Mouse (Mus musculus): Measurements from ENCODE around the gene Mpv17l. TPM values are rescaled to one million over a fixed set of nuclear protein-coding genes. Genes with fewer than 3 reads are reported as not detected.

Gene Mpv17l
- polyA plus RNA-seq, 1 experiment from 2014 or later, result 4.6 TPM

DNA sequence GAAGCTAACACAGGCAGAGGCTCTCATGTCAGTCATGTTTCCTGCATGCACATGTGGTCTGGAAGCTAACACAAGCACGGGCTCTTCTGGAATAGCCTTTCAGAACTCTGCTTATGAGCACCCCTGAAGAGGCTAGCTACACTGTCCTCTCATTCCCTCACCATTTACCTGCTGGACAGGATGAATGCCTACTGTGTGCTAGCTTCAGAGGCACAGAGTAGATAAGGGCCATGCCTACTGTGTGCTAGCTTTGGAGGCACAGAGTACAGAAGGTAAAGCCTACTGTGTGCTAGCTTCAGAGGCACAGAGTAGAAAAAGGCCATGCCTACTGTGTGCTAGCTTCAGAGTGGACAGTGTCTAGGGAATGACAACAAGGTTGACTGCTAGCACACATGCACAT lies 91.5 kb downstream of the Mpv17l start:
- H3K4me2 ChIP-seq (replicated peaks; ENCODE audit: low read depth), result no peak overlapping the region
- 55% methylated on average over 1 of the region's 1 CpGs for WGBS
- H3K9me3 ChIP-seq (ENCODE audit: control insufficient read depth, low read length), result no peaks in the 10 kb centered on the region
- TF ChIP-seq CTCF (IDR thresholded peaks at IDR 0.05; ENCODE audit: low read depth) (no peak), EP300 (optimal IDR thresholded peaks at IDR 0.05) (no peak)
- no peaks in the 10 kb centered on the region for H3K36me3 ChIP-seq (ENCODE audit: control insufficient read depth, insufficient read depth, low read length)
- no peak overlapping the region for H3K4me3 ChIP-seq (ENCODE audit: low read depth, low read length)
- no peaks in the 10 kb centered on the region for H3K27me3 ChIP-seq (ENCODE audit: control insufficient read depth, insufficient read depth, low read length)
- no peaks in the 10 kb centered on the region for H3K4me1 ChIP-seq (replicated peaks; ENCODE audit: control insufficient read depth, insufficient read depth)
- H3K9ac ChIP-seq (ENCODE audit: low read length), result no peak overlapping the region
- H3K27ac ChIP-seq (replicated peaks), result no peak overlapping the region
- DNase-seq (ENCODE audit: low spot score) (no peak), ATAC-seq (ENCODE audit: low FRiP score, low TSS enrichment) (no peak)

Other genes starting within 250 kb of the Mpv17l start
- gene Parn, start 235.0 kb upstream of the Mpv17l start, polyA plus RNA-seq (2015; fragmentation: Nextera tagmentation; extraction: Ambion mirVana), result 23.7 and 24.8 TPM in 2 replicates
- gene Bfar, start 231.3 kb upstream of the Mpv17l start, polyA plus RNA-seq (2015; fragmentation: Nextera tagmentation; extraction: Ambion mirVana), result 21.5 and 22.0 TPM in 2 replicates
- gene 3110001I22Rik, start 231.2 kb upstream of the Mpv17l start, polyA plus RNA-seq (2015; fragmentation: Nextera tagmentation; extraction: Ambion mirVana), result 3.0 and 3.3 TPM in 2 replicates
- gene Pla2g10, start 172.2 kb upstream of the Mpv17l start, polyA plus RNA-seq (2015; fragmentation: Nextera tagmentation; extraction: Ambion mirVana), result 142 and 153 TPM in 2 replicates
- gene Rrn3, start 122.5 kb upstream of the Mpv17l start, polyA plus RNA-seq (2015; fragmentation: Nextera tagmentation; extraction: Ambion mirVana), result 33.9 and 34.5 TPM in 2 replicates
- gene Ntan1, start 84.3 kb upstream of the Mpv17l start, polyA plus RNA-seq (2015; fragmentation: Nextera tagmentation; extraction: Ambion mirVana), result 124 and 133 TPM in 2 replicates
- 75.1 and 76.2 TPM in 2 replicates for gene Pdxdc1, start within 50 bp of the Mpv17l start, polyA plus RNA-seq (2015; fragmentation: Nextera tagmentation; extraction: Ambion mirVana)
- gene 2900011O08Rik, start 83.4 kb downstream of the Mpv17l start, polyA plus RNA-seq (2015; fragmentation: Nextera tagmentation; extraction: Ambion mirVana), result 0.70 and 1.3 TPM in 2 replicates
- gene Ifitm7, start 83.7 kb downstream of the Mpv17l start, polyA plus RNA-seq (2015; fragmentation: Nextera tagmentation; extraction: Ambion mirVana), result not detected in 2 replicates